Mouse (Mus musculus) lung, adult 2 months (tissue): ENCODE measurements at regions not wholly inside any gene's neighbourhood (a gene's known extent, or its start where the extent isn't known, plus 50 kb on each side); places are given as distances from the start of the nearest gene placed in this dataset.

ENCODE experiments used
- CTCF ChIP-seq: fragments of 200-500 bp; IDR thresholded peaks from 2 replicates; pipeline ENCODE4 v1.5.1; 2011; ENCODE audit warnings: mild to moderate bottlenecking, low read length, control low read depth; ENCODE audit not compliant: insufficient read depth
- POLR2A ChIP-seq: fragments of 200-500 bp; IDR thresholded peaks from 2 replicates; pipeline ENCODE4 v1.6.1; 2011; ENCODE audit warnings: low read depth, mild to moderate bottlenecking, control low read depth, low read length, borderline replicate concordance; ENCODE audit errors: extremely low read depth

GRCm38 (mm10) chr3:21678734-21679133 is 397.7 kb upstream of the Tbl1xr1 start:
- TF ChIP-seq CTCF (no peak), POLR2A (no peak)
